Mouse (Mus musculus): ENCODE measurements at regions not wholly inside any gene's neighbourhood (a gene's known extent, or its start where the extent isn't known, plus 50 kb on each side); places are given as distances from the start of the nearest gene placed in this dataset.

DNA sequence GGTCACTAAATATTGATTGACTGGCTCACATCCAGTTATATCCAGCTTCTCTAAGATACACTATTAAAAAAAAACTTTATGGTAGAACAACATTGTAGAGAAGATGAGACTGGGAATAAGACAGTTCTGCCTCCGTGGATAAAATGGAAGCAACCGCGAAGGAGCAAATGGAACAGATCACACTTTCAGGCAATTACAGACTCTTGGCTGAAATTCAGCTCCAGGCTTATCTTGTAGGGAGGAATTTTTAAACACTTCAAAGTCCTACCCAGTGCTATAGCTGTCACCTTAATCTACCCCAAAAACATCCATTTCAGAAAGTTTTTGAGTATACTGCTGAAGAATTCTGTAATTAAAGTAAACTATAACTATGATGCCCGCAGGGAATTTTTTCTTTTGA lies 2745.2 kb upstream of the Gm7489 start:
- TF ChIP-seq FLI1 (IDR thresholded peaks at IDR 0.05; ENCODE audit: low read length), result no peak
- no peak for TF ChIP-seq GATA1 (IDR thresholded peaks at IDR 0.05; ENCODE audit: borderline replicate concordance, low read length)
- Histone ChIP-seq H3K9me3 (no peaks in the 10 kb centered on the region), H3K27me3 (replicated peaks) (no peaks in the 10 kb centered on the region), H3K4me3 (replicated peaks) (no peak overlapping the region), H3K4me1 (no peaks in the 10 kb centered on the region), H3K36me3 (replicated peaks; ENCODE audit: low read length) (no peaks in the 10 kb centered on the region)

DNA sequence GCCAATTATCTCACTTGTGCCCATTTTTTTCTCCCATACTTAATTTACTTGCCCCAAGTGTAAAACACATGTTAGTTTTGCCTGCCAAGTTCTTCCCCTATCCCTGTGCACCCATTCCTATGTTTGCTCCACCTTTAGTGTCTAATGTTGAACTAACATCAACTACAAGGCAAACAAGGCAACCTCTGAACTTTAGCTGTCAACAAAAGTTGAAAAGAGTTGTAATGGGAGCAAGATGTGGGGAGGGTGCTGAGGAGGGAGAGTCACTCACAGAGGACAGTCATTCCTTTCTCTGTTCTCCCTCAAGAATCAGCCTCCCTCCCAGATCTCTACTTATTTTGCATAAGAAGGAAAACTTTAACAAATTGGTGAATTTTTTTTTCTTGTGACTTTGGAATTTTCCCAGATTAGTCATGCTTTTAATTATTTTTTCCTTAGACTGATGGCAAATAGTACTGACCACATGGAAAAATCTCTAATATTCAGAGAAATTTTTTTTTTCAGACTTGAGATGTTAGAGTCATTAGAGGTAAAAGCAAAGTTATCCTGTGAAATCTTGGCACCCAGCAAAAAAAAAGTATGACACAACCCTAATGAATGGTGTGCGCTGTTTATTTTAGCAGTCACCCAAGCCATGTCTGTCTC lies 2710.6 kb upstream of the Gm7489 start:
- TF ChIP-seq FLI1 (IDR thresholded peaks at IDR 0.05; ENCODE audit: low read length) (no peak), GATA1 (IDR thresholded peaks at IDR 0.05; ENCODE audit: borderline replicate concordance, low read length) (no peak)
- Histone ChIP-seq H3K27me3 (replicated peaks) (no peaks in the 10 kb centered on the region), H3K36me3 (replicated peaks; ENCODE audit: low read length) (no peaks in the 10 kb centered on the region), H3K4me3 (replicated peaks) (no peak overlapping the region), H3K9me3 (no peaks in the 10 kb centered on the region), H3K4me1 (no peaks in the 10 kb centered on the region)

- Histone ChIP-seq H3K4me1 (no peaks in the 10 kb centered on the region), H3K4me3 (replicated peaks) (no peak overlapping the region), H3K9me3 (no peaks in the 10 kb centered on the region), H3K27me3 (replicated peaks) (no peaks in the 10 kb centered on the region), H3K36me3 (replicated peaks; ENCODE audit: low read length) (no peaks in the 10 kb centered on the region)
- TF ChIP-seq FLI1 (IDR thresholded peaks at IDR 0.05; ENCODE audit: low read length), result no peak
- TF ChIP-seq GATA1 (IDR thresholded peaks at IDR 0.05; ENCODE audit: borderline replicate concordance, low read length), result no peak
Measured at GRCm38 (mm10) chr15:51176466-51176865, 2708.2 kb upstream of the Gm7489 start.

DNA sequence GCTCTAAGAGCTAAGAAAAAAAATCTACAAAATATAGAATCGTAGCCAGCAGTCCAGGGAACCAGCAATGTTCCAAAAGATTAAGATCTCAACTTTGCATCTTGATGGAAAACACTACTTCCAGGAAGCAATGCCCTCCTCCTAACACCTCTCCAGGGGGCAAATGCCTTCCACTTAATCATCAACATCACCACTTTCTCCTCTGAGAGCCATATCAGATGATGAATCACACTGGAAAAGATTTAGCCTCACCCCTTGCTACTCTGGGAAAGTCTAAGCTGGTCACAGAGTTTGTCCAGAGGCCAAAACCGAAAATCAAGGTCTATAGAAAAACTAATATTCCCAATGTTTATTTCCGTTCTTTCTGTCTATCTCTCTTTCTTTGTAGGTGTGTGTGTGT lies 2695.6 kb upstream of the Gm7489 start:
- Histone ChIP-seq H3K4me3 (replicated peaks) (no peak overlapping the region), H3K36me3 (replicated peaks; ENCODE audit: low read length) (no peaks in the 10 kb centered on the region), H3K9me3 (peaks cover 4% of the 10 kb centered on the region), H3K27me3 (replicated peaks) (no peaks in the 10 kb centered on the region), H3K4me1 (no peaks in the 10 kb centered on the region)
- TF ChIP-seq GATA1 (IDR thresholded peaks at IDR 0.05; ENCODE audit: borderline replicate concordance, low read length) (no peak), FLI1 (IDR thresholded peaks at IDR 0.05; ENCODE audit: low read length) (no peak)

- no peaks in the 10 kb centered on the region for H3K27me3 ChIP-seq (replicated peaks)
- no peaks in the 10 kb centered on the region for H3K36me3 ChIP-seq (replicated peaks; ENCODE audit: low read length)
- no peak for TF ChIP-seq GATA1 (IDR thresholded peaks at IDR 0.05; ENCODE audit: borderline replicate concordance, low read length)
- TF ChIP-seq FLI1 (IDR thresholded peaks at IDR 0.05; ENCODE audit: low read length), result no peak
- H3K9me3 ChIP-seq, result no peaks in the 10 kb centered on the region
- H3K4me1 ChIP-seq, result no peaks in the 10 kb centered on the region
- H3K4me3 ChIP-seq (replicated peaks), result no peak overlapping the region
Measured at GRCm38 (mm10) chr15:51197466-51198158, 2687.1 kb upstream of the Gm7489 start.

DNA sequence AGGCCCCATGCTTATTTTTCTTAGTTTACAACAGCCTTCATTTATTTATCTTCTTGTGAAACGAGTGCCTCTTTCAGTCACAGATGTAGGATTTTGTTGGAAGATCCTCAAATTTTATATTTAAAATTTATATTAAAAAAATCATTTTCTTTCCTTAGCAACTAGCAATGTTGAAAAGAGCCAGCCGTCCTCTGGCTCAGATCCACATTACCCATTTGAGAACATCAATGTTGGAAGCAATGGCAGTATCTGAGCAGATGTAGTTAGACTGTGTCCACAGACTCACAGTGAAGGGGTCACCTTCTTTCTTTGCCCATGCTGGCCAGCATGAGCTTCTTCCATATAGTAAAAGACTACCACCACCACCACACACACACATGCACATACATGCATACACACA lies 2681.4 kb upstream of the Gm7489 start:
- H3K4me3 ChIP-seq (replicated peaks), result no peak overlapping the region
- H3K27me3 ChIP-seq (replicated peaks), result no peaks in the 10 kb centered on the region
- no peaks in the 10 kb centered on the region for H3K36me3 ChIP-seq (replicated peaks; ENCODE audit: low read length)
- H3K4me1 ChIP-seq, result no peaks in the 10 kb centered on the region
- TF ChIP-seq GATA1 (IDR thresholded peaks at IDR 0.05; ENCODE audit: borderline replicate concordance, low read length), result no peak
- no peak for TF ChIP-seq FLI1 (IDR thresholded peaks at IDR 0.05; ENCODE audit: low read length)
- no peaks in the 10 kb centered on the region for H3K9me3 ChIP-seq

- TF ChIP-seq FLI1 (IDR thresholded peaks at IDR 0.05; ENCODE audit: low read length) (no peak), GATA1 (IDR thresholded peaks at IDR 0.05; ENCODE audit: borderline replicate concordance, low read length) (no peak)
- H3K27me3 ChIP-seq (replicated peaks), result no peaks in the 10 kb centered on the region
- H3K4me3 ChIP-seq (replicated peaks), result no peak overlapping the region
- no peaks in the 10 kb centered on the region for H3K9me3 ChIP-seq
- no peaks in the 10 kb centered on the region for H3K36me3 ChIP-seq (replicated peaks; ENCODE audit: low read length)
- no peaks in the 10 kb centered on the region for H3K4me1 ChIP-seq
Measured at GRCm38 (mm10) chr15:51206050-51206449, 2678.7 kb upstream of the Gm7489 start.

- no peak overlapping the region for H3K4me3 ChIP-seq (replicated peaks)
- H3K36me3 ChIP-seq (replicated peaks; ENCODE audit: low read length), result no peaks in the 10 kb centered on the region
- H3K4me1 ChIP-seq, result no peaks in the 10 kb centered on the region
- no peaks in the 10 kb centered on the region for H3K27me3 ChIP-seq (replicated peaks)
- TF ChIP-seq FLI1 (IDR thresholded peaks at IDR 0.05; ENCODE audit: low read length) (no peak), GATA1 (IDR thresholded peaks at IDR 0.05; ENCODE audit: borderline replicate concordance, low read length) (no peak)
- no peaks in the 10 kb centered on the region for H3K9me3 ChIP-seq
Measured at GRCm38 (mm10) chr15:51206773-51207172, 2677.9 kb upstream of the Gm7489 start.

DNA sequence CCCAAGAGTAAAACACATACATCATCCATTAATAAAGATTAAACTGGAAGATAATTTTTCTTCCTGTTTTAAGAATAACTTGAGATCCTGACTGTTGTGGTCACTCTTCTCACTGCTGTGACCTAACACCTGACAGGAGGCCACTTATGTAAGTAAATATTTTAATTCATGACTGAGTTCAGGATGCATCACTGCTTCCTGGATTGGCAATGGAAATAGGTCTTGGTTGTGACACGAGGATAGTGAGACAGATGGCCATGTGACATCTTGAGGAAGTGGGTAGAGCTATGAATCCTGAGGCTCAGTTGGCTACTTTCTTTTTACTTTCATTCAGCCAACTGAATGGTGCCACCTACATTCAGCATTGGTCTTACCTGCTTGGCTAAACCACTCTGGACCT lies 2649.8 kb upstream of the Gm7489 start:
- Histone ChIP-seq H3K4me1 (no peaks in the 10 kb centered on the region), H3K36me3 (replicated peaks; ENCODE audit: low read length) (no peaks in the 10 kb centered on the region), H3K9me3 (peaks cover 3% of the 10 kb centered on the region; the same call in 1 of the 2 replicates), H3K27me3 (replicated peaks) (no peaks in the 10 kb centered on the region), H3K4me3 (replicated peaks) (no peak overlapping the region)
- TF ChIP-seq FLI1 (IDR thresholded peaks at IDR 0.05; ENCODE audit: low read length), result no peak
- TF ChIP-seq GATA1 (IDR thresholded peaks at IDR 0.05; ENCODE audit: borderline replicate concordance, low read length), result no peak

- no peaks in the 10 kb centered on the region for H3K36me3 ChIP-seq (replicated peaks; ENCODE audit: low read length)
- TF ChIP-seq FLI1 (IDR thresholded peaks at IDR 0.05; ENCODE audit: low read length), result no peak
- TF ChIP-seq GATA1 (IDR thresholded peaks at IDR 0.05; ENCODE audit: borderline replicate concordance, low read length), result no peak
- H3K27me3 ChIP-seq (replicated peaks), result no peaks in the 10 kb centered on the region
- H3K4me3 ChIP-seq (replicated peaks), result no peak overlapping the region
- H3K4me1 ChIP-seq, result no peaks in the 10 kb centered on the region
- H3K9me3 ChIP-seq, result no peaks in the 10 kb centered on the region
Measured at GRCm38 (mm10) chr15:51244596-51244995, 2640.1 kb upstream of the Gm7489 start.

Measured in megakaryocyte, embryonic 14.5 days (primary cell).